Mouse (Mus musculus) ES-E14 (cell line): ENCODE data around the gene Gprc5c. TPM values are rescaled to one million over a fixed set of nuclear protein-coding genes. Genes with fewer than 3 reads are reported as not detected.

Experiments used
- DNase-seq: peaks from one replicate; pipeline ENCODE4 v3.0.0-alpha.2; 2013; ENCODE audit warnings: low read depth, low spot score
- H3K27ac ChIP-seq: 2 replicates; pipeline ENCODE4 v1.5.1; 2012; ENCODE audit warnings: low read depth, mild to moderate bottlenecking, low read length, moderate library complexity, mixed read lengths; ENCODE audit not compliant: poor library complexity, insufficient read depth, severe bottlenecking
- H3K36me3 ChIP-seq: 2 replicates; pipeline ENCODE4 v1.6.1; 2012; ENCODE audit warnings: mild to moderate bottlenecking, low read length, moderate library complexity, mixed read lengths; ENCODE audit not compliant: control insufficient read depth, poor library complexity, insufficient read depth, severe bottlenecking
- H3K4me1 ChIP-seq, 2 experiments: fragments of 150-350 bp in 1 of 2; sonication (generic) in 1 of 2; 2 replicates each; pipeline ENCODE4 v1.6.1; 2012; ENCODE audit warnings: low read length in 2 of 2, mild to moderate bottlenecking in 1 of 2, mixed read lengths in 1 of 2; ENCODE audit not compliant: control insufficient read depth in 2 of 2, insufficient read depth in 2 of 2, poor library complexity in 1 of 2
- H3K4me3 ChIP-seq, 2 experiments: fragments of 150-350 bp in 1 of 2; sonication (generic) in 1 of 2; 2 replicates each; pipeline ENCODE4 v1.5.1; 2012; ENCODE audit warnings: low read length in 2 of 2, low read depth in 1 of 2, mild to moderate bottlenecking in 1 of 2, mixed read lengths in 1 of 2; ENCODE audit not compliant: insufficient read depth in 1 of 2, poor library complexity in 1 of 2, severe bottlenecking in 1 of 2
- H3K9ac ChIP-seq: 2 replicates; pipeline ENCODE4 v1.6.1; 2012; ENCODE audit warnings: low read depth, mild to moderate bottlenecking, low read length, mixed read lengths; ENCODE audit not compliant: poor library complexity, insufficient read depth, severe bottlenecking
- H3K9me3 ChIP-seq: fragments of 150-350 bp; sonication (generic); 2 replicates; pipeline ENCODE4 v1.6.1; 2012; ENCODE audit warnings: low read depth, mild to moderate bottlenecking, low read length; ENCODE audit not compliant: control insufficient read depth, insufficient read depth
- CHD2 ChIP-seq: IDR thresholded peaks from 2 replicates; pipeline ENCODE4 v1.6.1; 2014; ENCODE audit warnings: mild to moderate bottlenecking, low read depth, low read length, inconsistent platforms
- HCFC1 ChIP-seq: IDR thresholded peaks from 2 replicates; pipeline ENCODE4 v1.6.1; 2012; ENCODE audit warnings: low read length, inconsistent platforms, borderline replicate concordance; ENCODE audit not compliant: insufficient read depth
- MAFK ChIP-seq: IDR thresholded peaks from 2 replicates; pipeline ENCODE4 v1.6.1; 2014; ENCODE audit warnings: mild to moderate bottlenecking, low read depth, low read length, inconsistent platforms; ENCODE audit not compliant: insufficient read depth
- ZC3H11A ChIP-seq: IDR thresholded peaks from 2 replicates; pipeline ENCODE4 v1.6.1; 2012; ENCODE audit warnings: low read depth, mild to moderate bottlenecking, inconsistent platforms, low read length, borderline replicate concordance
- ZNF384 ChIP-seq: IDR thresholded peaks from 2 replicates; pipeline ENCODE4 v1.6.1; 2012; ENCODE audit warnings: low read depth, low read length, inconsistent platforms
- in situ Hi-C, 2 experiments: fragments of 600-800 bp; cut with MboI; formaldehyde crosslinking; loops; one replicate each; pipeline ENCODE4 v1.15.1; 2025; ENCODE audit warnings: low sequenced_read_pairs in 2 of 2, inconsistent platforms in 1 of 2; ENCODE audit not compliant: unreplicated experiment in 2 of 2
- total RNA-seq: library from RNA; depleted of rRNA; stranded (reverse); fragments of 300-350 nt; gene quantifications from 2 replicates; pipeline ENCODE4 v1.2.3, GENCODE M21; 2012

The Gprc5c gene
- total RNA-seq, 1 experiment, result 35.9 TPM

DNA sequence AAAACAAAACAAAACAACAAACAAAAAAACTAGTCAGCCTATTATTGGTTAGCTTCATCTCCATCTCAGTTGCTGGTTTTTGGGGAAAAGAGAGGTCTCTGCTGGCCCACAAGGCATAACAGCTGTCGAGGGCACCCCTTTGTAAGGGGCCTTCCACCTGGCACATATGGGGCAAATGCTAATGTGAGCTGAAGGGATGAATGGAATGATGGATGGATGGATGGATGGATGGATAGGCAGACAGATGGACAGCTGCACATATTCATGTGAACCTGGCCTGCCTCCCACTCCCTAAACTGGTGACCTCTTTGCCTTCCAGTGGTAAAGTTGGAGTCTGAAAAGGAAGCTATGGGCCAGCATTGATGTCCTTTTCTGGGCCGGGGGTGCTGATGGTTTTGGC, 43.9 kb upstream of the Gprc5c start:
- no peak for TF ChIP-seq ZC3H11A

DNA sequence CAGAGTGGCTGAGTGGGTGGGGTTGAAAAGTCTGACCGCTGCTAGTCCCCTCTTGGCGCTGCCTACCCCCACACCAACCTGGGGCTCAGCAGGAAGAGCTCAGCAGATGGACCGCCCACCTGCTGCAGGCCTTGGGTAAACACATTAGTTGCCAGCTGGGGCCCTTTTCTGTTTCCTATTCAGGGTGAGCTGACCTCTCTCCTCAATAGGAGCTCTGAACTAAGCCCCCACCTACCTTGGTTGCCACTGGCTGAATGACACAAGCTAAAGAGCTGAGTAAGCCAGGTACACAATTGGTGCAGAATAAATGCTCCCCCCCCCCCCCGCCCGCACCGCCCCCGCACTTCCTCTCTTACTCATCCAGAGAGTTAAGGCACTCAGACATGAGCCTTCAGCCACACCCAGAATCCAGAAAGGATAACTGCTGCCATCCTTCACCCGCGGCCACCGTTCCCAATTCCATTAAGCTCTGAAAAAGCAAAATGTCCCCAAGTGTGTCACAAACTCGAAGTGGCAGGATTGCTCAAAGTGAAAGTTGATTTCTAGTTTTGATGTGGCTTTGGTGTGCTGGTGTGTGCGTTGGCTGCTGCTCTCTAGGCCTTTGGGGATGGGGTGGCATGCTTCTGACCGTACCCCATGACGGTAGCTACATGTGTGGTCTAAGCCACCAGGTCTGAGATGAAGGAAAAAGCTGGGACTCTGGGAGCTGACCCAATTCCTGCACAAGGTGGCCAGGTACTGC, 43.1 kb upstream of the Gprc5c start:
- Histone ChIP-seq H3K4me1 (peaks cover 5 to 22% of the 10 kb centered on the region in 2 experiments; a peak in 3 of 4 replicates), H3K27ac (no peak overlapping the region), H3K9me3 (no peaks in the 10 kb centered on the region), H3K4me3 (no peak overlapping the region), H3K36me3 (no peaks in the 10 kb centered on the region), H3K9ac (no peak overlapping the region)
- in situ Hi-C loops, result no loop called here
- DNase-seq, result no peak
- TF ChIP-seq HCFC1 (no peak), ZC3H11A (no peak), CHD2 (no peak), ZNF384 (no peak), MAFK (no peak)

More for the DNA sequence above, 43.9 kb upstream of the Gprc5c start:
- no peak overlapping the region for H3K27ac ChIP-seq
- H3K36me3 ChIP-seq, result no peaks in the 10 kb centered on the region
- no peak overlapping the region for H3K9ac ChIP-seq
- H3K4me1 ChIP-seq, result peaks cover 6 to 26% of the 10 kb centered on the region in 2 experiments; a peak in 3 of 4 replicates
- H3K9me3 ChIP-seq, result no peaks in the 10 kb centered on the region
- in situ Hi-C loops, result no loop called here
- H3K4me3 ChIP-seq, result no peak overlapping the region
- DNase-seq, result no peak

- TF ChIP-seq MAFK (no peak), CHD2 (no peak), ZC3H11A (no peak), ZNF384 (no peak), HCFC1 (no peak)
- DNase-seq, result no peak
- Histone ChIP-seq H3K4me1 (peaks cover 4 to 22% of the 10 kb centered on the region in 2 experiments; a peak in 2 of 4 replicates), H3K9me3 (no peaks in the 10 kb centered on the region), H3K9ac (no peak overlapping the region), H3K36me3 (no peaks in the 10 kb centered on the region), H3K4me3 (no peak overlapping the region), H3K27ac (no peak overlapping the region)
- in situ Hi-C loops, result no loop called here
Measured at GRCm38 (mm10) chr11:114809371-114809770, 41.6 kb upstream of the Gprc5c start.

DNA sequence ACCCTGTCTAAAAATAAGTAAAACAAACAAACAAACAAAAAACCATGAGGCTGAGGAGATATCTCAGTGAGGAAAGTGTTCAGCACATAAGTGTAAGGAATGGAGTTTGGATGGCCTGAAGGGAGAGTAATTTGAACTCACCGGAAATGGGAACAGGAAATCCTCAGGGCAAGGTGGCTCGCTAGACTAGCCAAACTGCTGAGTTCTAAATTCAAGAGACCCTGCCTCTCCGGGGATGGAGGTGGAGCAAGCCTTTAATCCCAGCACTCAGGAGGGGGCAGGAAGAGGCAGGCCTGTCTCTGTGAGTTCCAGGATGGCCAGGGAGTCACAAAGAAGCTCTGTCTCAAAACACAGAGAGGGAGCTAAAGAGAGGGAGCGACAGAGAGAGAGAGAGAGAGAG, 40.6 kb upstream of the Gprc5c start:
- in situ Hi-C loops, result no loop called here
- Histone ChIP-seq H3K27ac (peak overlapping the region; percentile 44; the same call in 1 of the 2 replicates), H3K4me3 (no peak overlapping the region), H3K9ac (no peak overlapping the region; the same call in 1 of the 2 replicates), H3K4me1 (peaks cover 4 to 25% of the 10 kb centered on the region in 2 experiments; a peak in 2 of 4 replicates), H3K36me3 (no peaks in the 10 kb centered on the region), H3K9me3 (no peaks in the 10 kb centered on the region)
- DNase-seq, result no peak
- TF ChIP-seq MAFK (no peak), ZC3H11A (no peak), HCFC1 (no peak), CHD2 (no peak), ZNF384 (no peak)
